Mouse (Mus musculus) 3134 (cell line): ENCODE data around the gene Iqcd.

Source experiments
- DNase-seq: peaks from one replicate; pipeline ENCODE4 v3.0.0-alpha.2; 2011; ENCODE audit warnings: low spot score; ENCODE audit not compliant: insufficient read length; ENCODE audit errors: extremely low read depth

Gene Iqcd

DNA sequence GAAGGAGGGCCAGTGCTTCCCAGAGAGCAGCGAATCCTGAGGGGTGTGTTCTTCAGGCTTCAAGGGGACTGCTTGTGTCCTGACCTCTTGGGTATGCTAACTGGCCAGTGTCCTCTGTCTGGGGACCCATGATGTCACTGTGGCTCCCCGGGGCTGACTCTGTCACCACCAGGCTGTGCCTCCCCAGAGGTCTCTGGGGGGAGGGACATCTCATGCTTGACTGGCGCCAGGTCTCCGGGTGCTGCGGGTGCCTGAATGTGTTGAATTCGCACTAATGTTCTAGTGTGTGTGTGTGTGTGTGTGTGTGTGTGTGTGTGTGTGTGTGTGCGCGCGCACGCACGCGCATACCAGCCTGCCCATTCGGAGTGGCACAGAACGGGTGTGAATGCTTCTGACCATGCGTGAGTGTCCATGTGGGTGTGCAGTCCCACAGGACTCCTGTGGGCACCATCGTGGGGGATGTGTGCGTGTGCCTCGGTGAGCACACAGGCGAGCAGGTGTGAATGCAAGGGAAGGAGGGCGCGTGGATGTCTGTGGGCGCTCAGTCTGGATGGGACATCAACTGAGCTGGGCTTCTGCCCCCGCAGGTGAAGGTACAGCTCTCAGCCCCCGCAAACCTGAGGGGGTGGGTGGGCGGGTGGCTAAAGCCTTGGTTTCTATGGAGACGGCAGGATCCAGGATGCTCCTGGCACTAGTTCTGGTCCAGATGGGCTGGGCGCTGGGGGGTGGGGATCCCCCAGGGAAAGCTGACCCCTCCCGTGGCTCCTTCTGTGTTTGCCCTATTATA lies 64.3 kb downstream of the Iqcd start:
- DNase-seq: no peak

DNA sequence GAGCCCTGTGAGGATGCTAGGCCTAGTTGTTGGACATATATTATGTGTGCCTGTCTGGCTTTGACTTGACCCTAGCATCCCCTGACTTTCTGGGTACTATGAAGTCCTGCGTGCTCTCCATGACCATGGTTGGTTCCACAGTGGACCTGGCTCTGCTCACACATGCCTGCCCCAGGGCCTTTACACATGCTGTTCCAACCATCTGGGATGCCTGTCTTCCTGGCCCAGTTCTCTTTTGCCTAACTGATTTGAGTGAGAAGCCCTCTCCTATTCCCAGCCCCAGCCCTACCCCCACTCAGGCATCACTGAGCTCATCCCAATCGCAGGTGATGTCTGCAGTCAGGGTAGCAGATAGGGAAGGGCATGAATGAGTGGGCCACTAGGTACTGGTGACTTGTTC lies 65.1 kb downstream of the Iqcd start:
- no peak for DNase-seq

DNA sequence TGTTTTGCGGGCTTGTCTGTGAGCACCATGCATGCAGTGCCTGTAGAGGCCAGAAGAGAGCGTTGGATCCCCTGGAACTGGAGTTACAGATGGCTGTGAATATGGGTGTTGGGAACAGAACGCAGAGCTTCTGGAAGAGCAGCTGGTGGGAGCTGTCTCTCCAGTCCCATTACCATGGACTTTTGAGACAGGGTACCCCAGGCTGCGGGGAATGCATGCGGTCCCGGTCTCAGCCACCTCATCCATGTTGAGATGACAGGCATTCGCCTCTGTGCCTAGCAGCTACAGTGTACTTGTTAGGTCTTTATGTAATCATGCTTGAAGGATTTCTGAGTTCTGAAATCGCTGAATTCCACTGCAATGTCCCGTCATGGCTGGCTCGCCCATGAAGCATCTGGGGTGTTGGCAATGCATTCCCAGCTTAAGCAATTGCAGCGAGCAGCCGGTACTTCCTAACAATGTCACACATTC lies 67.5 kb downstream of the Iqcd start:
- no peak for DNase-seq
